Mouse (Mus musculus) forebrain, embryonic 14.5 days (tissue): Measurements from ENCODE around the gene Myo5c. TPM values are rescaled to one million over a fixed set of nuclear protein-coding genes. Genes with fewer than 3 reads are reported as not detected.

Experiments
- ATAC-seq: fragments of 200-750 bp; cut with Nextera tagmentation; 2 replicates; pipeline ENCODE4 v1.8.0; 2017; ENCODE audit warnings: mild to moderate bottlenecking, moderate library complexity
- DNase-seq: peaks from one replicate; pipeline ENCODE4 v3.0.0-alpha.2; 2015; ENCODE audit warnings: low spot score
- H3K27ac ChIP-seq: fragments of 300-500 bp; sonication (generic); 2 replicates; pipeline ENCODE4 v1.5.1; 2014; ENCODE audit warnings: low read depth, mild to moderate bottlenecking, control low read depth, low read length, moderate library complexity
- H3K27me3 ChIP-seq: fragments of 300-500 bp; sonication (generic); replicated peaks from 2 replicates; pipeline ENCODE4 v1.6.1; 2014; ENCODE audit warnings: low read length, control low read depth, mixed read lengths; ENCODE audit not compliant: control insufficient read depth, insufficient read depth
- H3K36me3 ChIP-seq: fragments of 300-500 bp; sonication (generic); 2 replicates; pipeline ENCODE4 v1.6.1; 2014; ENCODE audit warnings: low read length, control low read depth; ENCODE audit not compliant: control insufficient read depth, insufficient read depth
- H3K4me1 ChIP-seq: fragments of 300-500 bp; sonication (generic); 2 replicates; pipeline ENCODE4 v1.6.1; 2014; ENCODE audit warnings: antibody characterized with exemption, low read length, control low read depth; ENCODE audit not compliant: control insufficient read depth, insufficient read depth
- H3K4me2 ChIP-seq: fragments of 300-500 bp; sonication (generic); 2 replicates; pipeline ENCODE4 v1.6.1; 2014; ENCODE audit warnings: mild to moderate bottlenecking, control low read depth, low read length
- H3K4me3 ChIP-seq: fragments of 300-500 bp; sonication (generic); 2 replicates; pipeline ENCODE4 v1.5.1; 2014; ENCODE audit warnings: low read depth, low read length, control low read depth
- H3K9ac ChIP-seq: fragments of 300-500 bp; sonication (generic); 2 replicates; pipeline ENCODE4 v1.6.1; 2014; ENCODE audit warnings: mild to moderate bottlenecking, low read length, control low read depth, moderate library complexity
- H3K9me3 ChIP-seq: fragments of 300-500 bp; sonication (generic); replicated peaks from 2 replicates; pipeline ENCODE4 v1.6.1; 2016; ENCODE audit warnings: low read length, control low read depth, mixed read lengths; ENCODE audit not compliant: control insufficient read depth
- WGBS: fragments of 180-500 bp; shearing (Covaris S2); extraction: QIAGEN DNeasy Blood & Tissue Kit; methylation state at CpG from one replicate; pipeline ENCODE4 v1.1.7; 2014; 5-methylcytosine and 5-hydroxymethylcytosine counted together
- polyA plus RNA-seq: library from polyadenylated mRNA; unstranded; fragments of >200 nt; fragmentation: Nextera tagmentation; extraction: Ambion mirVana; gene quantifications from 2 replicates; pipeline ENCODE4 v1.2.1, GENCODE M21; 2014

Gene Myo5c
- polyA plus RNA-seq, 1 experiment from 2014 or later: 0.10 TPM

DNA sequence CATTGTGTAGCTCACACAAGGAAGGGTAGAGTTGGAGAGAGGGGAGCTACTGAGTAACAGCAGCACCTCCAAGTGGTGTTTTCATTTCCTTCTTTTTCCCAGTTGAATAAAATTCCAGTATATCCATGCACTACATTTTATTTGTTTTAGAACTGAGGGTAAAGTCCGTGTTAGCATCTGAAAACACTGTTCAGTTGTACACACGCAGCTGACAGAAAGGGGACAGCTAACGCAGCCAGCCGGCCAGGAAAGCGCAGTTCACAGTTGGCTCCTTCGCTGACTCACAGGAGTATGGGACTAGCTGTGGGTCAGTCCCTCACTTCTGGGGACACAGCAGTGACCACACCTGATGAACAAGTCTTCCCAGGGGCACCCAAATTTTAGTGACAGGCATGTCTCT lies 35.3 kb downstream of the Myo5c start:
- Histone ChIP-seq H3K4me1 (no peaks in the 10 kb centered on the region), H3K9me3 (no peaks in the 10 kb centered on the region), H3K27me3 (no peaks in the 10 kb centered on the region), H3K4me3 (no peak overlapping the region), H3K27ac (no peak overlapping the region), H3K36me3 (no peaks in the 10 kb centered on the region), H3K4me2 (no peak overlapping the region), H3K9ac (no peak overlapping the region)
- ATAC-seq (no peak), DNase-seq (no peak)
- 73% methylated on average over 6 of the region's 6 CpGs for whole genome bisulfite sequencing

DNA sequence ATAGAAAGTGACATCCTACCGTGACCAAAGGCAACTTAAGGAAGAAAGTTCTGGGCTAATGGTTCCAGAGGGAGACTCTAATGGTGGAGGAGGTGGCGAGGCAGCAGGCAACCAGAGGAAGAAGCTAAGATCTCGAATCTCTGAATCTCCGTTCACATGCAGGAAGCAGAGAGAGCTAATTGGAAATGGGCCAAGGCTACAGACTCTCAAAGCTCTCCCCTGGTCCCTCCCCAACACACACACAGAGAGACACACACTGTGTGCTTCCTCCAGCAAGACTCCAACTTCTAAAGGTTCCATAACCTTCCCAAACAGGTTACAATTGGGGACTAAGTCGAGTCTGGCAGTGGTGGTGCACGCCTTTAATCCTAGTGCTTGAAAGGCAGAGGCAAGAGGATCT lies 38.6 kb downstream of the Myo5c start:
- no peak overlapping the region for H3K9ac ChIP-seq
- DNase-seq: no peak
- H3K36me3 ChIP-seq: no peaks in the 10 kb centered on the region
- no peak overlapping the region for H3K27ac ChIP-seq
- no peak for ATAC-seq
- H3K9me3 ChIP-seq: no peaks in the 10 kb centered on the region
- no peak overlapping the region for H3K4me2 ChIP-seq
- H3K27me3 ChIP-seq: no peaks in the 10 kb centered on the region
- H3K4me1 ChIP-seq: no peaks in the 10 kb centered on the region
- H3K4me3 ChIP-seq: no peak overlapping the region
- WGBS: 79% methylated on average over 6 of the region's 6 CpGs

DNA sequence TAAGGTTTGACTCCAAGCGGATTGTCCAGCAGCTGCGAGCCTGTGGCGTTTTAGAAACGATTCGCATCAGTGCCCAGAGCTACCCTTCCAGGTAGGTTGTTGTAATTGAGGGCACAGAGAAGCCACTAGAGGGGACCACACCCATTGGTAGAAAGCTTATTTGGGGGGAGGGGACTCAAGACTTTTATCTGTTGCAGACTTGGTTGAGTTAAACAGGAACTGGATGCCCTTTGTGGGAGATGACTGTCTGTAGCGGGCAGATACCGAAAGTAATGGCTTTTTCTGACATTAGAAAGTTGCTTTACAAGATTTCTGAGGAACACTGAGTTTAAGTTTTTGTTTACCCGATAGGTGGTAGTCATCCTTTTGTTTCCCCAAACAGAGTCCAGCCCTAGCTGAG lies 39.7 kb downstream of the Myo5c start:
- DNase-seq (no peak), ATAC-seq (no peak)
- H3K27me3 ChIP-seq: no peaks in the 10 kb centered on the region
- H3K36me3 ChIP-seq: no peaks in the 10 kb centered on the region
- H3K4me2 ChIP-seq: no peak overlapping the region
- no peaks in the 10 kb centered on the region for H3K9me3 ChIP-seq
- 95% methylated on average over 8 of the region's 8 CpGs for WGBS
- no peak overlapping the region for H3K9ac ChIP-seq
- no peaks in the 10 kb centered on the region for H3K4me1 ChIP-seq
- no peak overlapping the region for H3K4me3 ChIP-seq
- H3K27ac ChIP-seq: no peak overlapping the region

DNA sequence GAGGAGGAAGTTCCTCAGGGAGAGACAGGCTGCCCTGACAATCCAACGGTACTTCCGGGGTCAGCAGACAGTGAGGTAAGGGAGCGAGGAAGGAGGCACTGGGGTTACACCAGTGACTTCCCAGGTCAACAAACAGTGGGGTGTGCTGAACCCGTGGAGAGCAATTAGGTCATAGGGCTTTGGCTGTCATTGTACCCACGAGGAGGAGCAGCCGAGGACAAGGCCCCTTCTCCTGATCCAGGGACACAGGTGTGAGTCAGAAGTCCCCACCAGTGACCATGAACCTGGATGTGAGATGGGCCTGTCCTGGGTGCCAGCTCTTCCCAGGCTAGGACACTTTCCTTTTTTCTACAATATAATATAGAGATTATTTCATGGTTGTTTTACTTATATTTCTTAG lies 41.8 kb downstream of the Myo5c start:
- Histone ChIP-seq H3K9ac (no peak overlapping the region), H3K27me3 (no peaks in the 10 kb centered on the region), H3K4me1 (no peaks in the 10 kb centered on the region), H3K4me2 (no peak overlapping the region), H3K36me3 (no peaks in the 10 kb centered on the region), H3K4me3 (no peak overlapping the region), H3K27ac (no peak overlapping the region), H3K9me3 (no peaks in the 10 kb centered on the region)
- 81% methylated on average over 6 of the region's 6 CpGs for WGBS
- no peak for ATAC-seq
- DNase-seq: no peak

DNA sequence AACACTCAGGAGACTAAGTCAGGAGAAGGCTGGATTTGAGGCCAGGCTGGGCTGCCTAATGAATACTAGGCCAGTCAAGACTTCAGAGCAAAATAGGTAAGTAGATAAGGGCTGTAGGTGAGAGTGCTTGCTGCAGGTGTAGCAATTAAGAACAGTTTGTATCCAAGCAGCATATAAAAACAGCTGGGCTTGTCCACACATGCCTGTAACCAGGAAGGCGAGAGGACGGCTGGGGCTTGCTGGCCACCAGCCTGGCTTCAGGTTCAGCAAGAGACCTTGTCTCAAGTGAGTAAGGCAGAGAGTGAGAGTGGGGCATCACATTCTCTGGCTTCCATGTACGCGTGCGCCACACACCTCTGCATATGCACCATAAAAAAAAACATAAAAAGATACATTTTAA lies 42.7 kb downstream of the Myo5c start:
- Histone ChIP-seq H3K9me3 (no peaks in the 10 kb centered on the region), H3K27ac (no peak overlapping the region), H3K4me2 (no peak overlapping the region), H3K9ac (no peak overlapping the region), H3K27me3 (no peaks in the 10 kb centered on the region), H3K4me3 (no peak overlapping the region), H3K36me3 (no peaks in the 10 kb centered on the region), H3K4me1 (no peaks in the 10 kb centered on the region)
- ATAC-seq (no peak), DNase-seq (no peak)
- WGBS: 94% methylated on average over 5 of the region's 5 CpGs

DNA sequence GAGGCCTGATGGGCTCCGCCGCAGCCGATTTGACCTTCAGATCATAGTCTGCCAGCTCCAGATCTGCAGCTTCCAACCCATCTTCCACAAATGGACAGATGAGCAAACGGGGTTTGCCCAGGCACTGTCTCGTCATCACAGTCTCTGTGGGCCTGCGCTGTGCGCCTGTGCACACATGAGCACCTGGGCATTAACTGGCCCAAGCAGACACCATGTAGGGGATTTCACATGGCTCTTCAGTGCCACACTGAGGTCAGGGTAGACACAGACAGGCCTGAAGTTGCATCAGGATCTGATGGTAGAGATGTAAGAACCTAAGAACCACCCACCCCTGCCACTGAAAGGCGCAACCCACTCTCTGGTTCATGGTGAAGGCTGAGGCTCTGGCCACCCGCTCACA lies 43.2 kb downstream of the Myo5c start:
- ATAC-seq (no peak), DNase-seq (no peak)
- Histone ChIP-seq H3K9me3 (no peaks in the 10 kb centered on the region), H3K9ac (no peak overlapping the region), H3K27me3 (no peaks in the 10 kb centered on the region), H3K4me3 (no peak overlapping the region), H3K4me1 (no peaks in the 10 kb centered on the region), H3K36me3 (no peaks in the 10 kb centered on the region), H3K4me2 (no peak overlapping the region), H3K27ac (no peak overlapping the region)
- WGBS: 92% methylated on average over 9 of the region's 9 CpGs

DNA sequence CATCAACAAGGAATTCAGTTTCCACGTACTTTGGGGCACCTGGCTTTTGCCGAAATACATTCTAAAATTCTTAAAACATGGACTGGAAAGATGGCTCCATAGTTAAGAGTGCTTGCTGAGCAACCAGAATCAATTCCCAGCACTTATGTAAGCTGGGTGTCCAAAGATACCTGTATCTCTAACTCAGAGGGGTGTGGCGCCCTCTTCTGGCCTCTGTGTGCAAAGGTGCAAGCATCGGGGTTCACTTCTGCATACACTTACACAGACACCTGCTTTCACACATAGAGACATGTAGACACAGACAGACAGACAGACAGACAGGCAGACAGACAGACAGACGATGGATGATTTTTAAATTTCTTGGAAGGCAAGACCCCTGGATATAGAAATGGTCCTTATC lies 49.0 kb downstream of the Myo5c start:
- DNase-seq (peak; percentile 28), ATAC-seq (no peak)
- H3K4me1 ChIP-seq: no peaks in the 10 kb centered on the region
- WGBS: 43% methylated on average over 5 of the region's 5 CpGs
- no peak overlapping the region for H3K4me3 ChIP-seq
- no peak overlapping the region for H3K4me2 ChIP-seq
- no peaks in the 10 kb centered on the region for H3K9me3 ChIP-seq
- no peak overlapping the region for H3K27ac ChIP-seq
- no peak overlapping the region for H3K9ac ChIP-seq
- no peaks in the 10 kb centered on the region for H3K36me3 ChIP-seq
- no peaks in the 10 kb centered on the region for H3K27me3 ChIP-seq

DNA sequence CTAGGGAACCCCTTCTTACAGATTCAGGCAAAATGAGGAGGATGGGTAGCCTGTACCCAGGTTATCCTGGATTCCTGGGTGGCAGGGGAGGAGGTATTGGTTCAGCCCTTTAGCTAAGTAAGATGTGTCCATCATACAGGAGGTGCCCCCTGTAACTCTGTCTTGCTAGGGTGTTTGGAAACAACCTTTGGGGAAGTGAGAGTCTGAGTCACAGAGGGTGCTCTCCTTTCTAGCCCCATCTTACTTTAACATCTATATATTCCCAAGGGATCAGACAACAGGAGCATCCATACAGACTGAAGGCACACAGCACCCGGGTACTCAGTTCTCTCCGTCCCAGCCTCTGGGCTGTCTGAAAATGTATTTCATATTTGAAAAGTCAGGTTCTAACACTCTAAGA lies 50.4 kb downstream of the Myo5c start:
- ATAC-seq: no peak

DNA sequence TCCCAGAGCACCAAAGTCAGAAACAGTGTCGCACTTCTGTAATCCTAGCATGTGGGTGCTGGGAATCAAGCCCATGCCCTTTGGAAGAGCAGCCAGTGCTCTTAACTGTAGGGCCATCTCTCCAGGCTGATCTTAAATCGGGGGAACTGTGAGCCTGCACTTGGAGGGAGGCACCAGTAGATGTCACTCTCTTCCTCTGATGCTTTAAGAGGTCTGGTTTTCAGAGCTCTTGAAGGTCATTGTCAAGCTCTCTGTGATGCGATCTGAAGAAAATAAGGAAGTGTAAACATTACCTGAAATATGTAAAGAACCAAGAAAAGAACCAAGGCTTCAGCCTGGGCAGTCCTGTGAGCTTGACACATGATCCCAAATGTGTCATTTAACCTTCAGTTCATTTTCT lies 51.0 kb downstream of the Myo5c start:
- no peak overlapping the region for H3K4me2 ChIP-seq
- peak; percentile 60 for ATAC-seq

More for the DNA sequence above, 50.4 kb downstream of the Myo5c start:
- Histone ChIP-seq H3K9ac (no peak overlapping the region), H3K4me1 (no peaks in the 10 kb centered on the region), H3K36me3 (no peaks in the 10 kb centered on the region), H3K27me3 (no peaks in the 10 kb centered on the region), H3K27ac (no peak overlapping the region), H3K4me3 (no peak overlapping the region), H3K9me3 (no peaks in the 10 kb centered on the region), H3K4me2 (no peak overlapping the region)
- DNase-seq: no peak
- 86% methylated on average over 2 of the region's 2 CpGs for WGBS

DNA sequence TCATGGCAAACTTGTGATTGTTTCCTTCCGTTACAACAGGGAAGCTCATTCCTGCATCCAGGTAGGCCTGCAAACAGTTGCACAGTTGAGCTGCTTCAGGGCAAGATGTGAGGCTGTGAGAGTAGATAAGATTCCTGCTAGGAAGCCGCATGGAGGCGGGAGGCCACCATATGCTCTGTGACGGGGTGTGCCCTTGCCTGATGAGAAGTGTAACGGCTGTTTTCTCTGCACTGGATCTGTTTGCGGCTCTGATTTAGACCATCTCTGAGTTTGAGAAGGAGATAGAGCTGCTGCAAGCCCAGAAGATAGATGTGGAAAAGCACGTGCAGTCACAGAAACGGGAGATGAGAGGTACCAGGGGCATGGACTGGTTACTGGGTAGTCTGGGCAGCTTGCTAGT lies 51.8 kb downstream of the Myo5c start:
- Histone ChIP-seq H3K9ac (no peak overlapping the region), H3K36me3 (no peaks in the 10 kb centered on the region), H3K4me3 (no peak overlapping the region), H3K27ac (no peak overlapping the region), H3K4me1 (no peaks in the 10 kb centered on the region), H3K4me2 (no peak overlapping the region), H3K9me3 (no peaks in the 10 kb centered on the region), H3K27me3 (no peaks in the 10 kb centered on the region)
- 85% methylated on average over 8 of the region's 8 CpGs for WGBS
- DNase-seq: no peak
- no peak for ATAC-seq

More for the DNA sequence above, 51.0 kb downstream of the Myo5c start:
- H3K36me3 ChIP-seq: no peaks in the 10 kb centered on the region
- peak; percentile 81 for DNase-seq
- H3K9ac ChIP-seq: no peak overlapping the region
- no peak overlapping the region for H3K27ac ChIP-seq
- no peak overlapping the region for H3K4me3 ChIP-seq
- no peaks in the 10 kb centered on the region for H3K27me3 ChIP-seq
- no peaks in the 10 kb centered on the region for H3K4me1 ChIP-seq
- whole genome bisulfite sequencing: 8% methylated on average over 3 of the region's 3 CpGs
- H3K9me3 ChIP-seq: no peaks in the 10 kb centered on the region
